Mouse (Mus musculus): Measurements from ENCODE around the gene Rplp1. TPM values are rescaled to one million over a fixed set of nuclear protein-coding genes. Genes with fewer than 3 reads are reported as not detected.

Rplp1 gene
- total and polyA plus RNA-seq, 3 experiments = 1,490 to 4,232 (median 1,640) TPM

GRCm38 (mm10) chr9:61884375-61884774 is 30.0 kb downstream of the Rplp1 start:
- 83% methylated on average over 7 of the region's 7 CpGs for WGBS
- Histone ChIP-seq H3K4me1 (ENCODE audit: control insufficient read depth, insufficient read depth, low read length) (no peaks in the 10 kb centered on the region), H3K36me3 (ENCODE audit: control insufficient read depth, insufficient read depth, low read length) (no peaks in the 10 kb centered on the region), H3K27me3 (ENCODE audit: control insufficient read depth, insufficient read depth, low read length) (no peaks in the 10 kb centered on the region), H3K4me3 (no peak overlapping the region), H3K9ac (ENCODE audit: low read depth, low read length) (no peak overlapping the region), H3K27ac (no peak overlapping the region), H3K79me2 (replicated peaks; ENCODE audit: control insufficient read depth, insufficient read depth, low read length) (no peaks in the 10 kb centered on the region)
- no peak for TF ChIP-seq CTCF (IDR thresholded peaks at IDR 0.05)
- TF ChIP-seq EP300 (IDR thresholded peaks at IDR 0.05; ENCODE audit: insufficient read depth, low read depth, low read length) = no peak
- TF ChIP-seq POLR2A (IDR thresholded peaks at IDR 0.05; ENCODE audit: insufficient read depth, low read depth, low read length) = no peak
- intact Hi-C loops (cut with DNase I) = no loop called here
- DNase-seq = no peak

- Histone ChIP-seq H3K27ac (no peak overlapping the region), H3K27me3 (ENCODE audit: control insufficient read depth, insufficient read depth, low read length) (no peaks in the 10 kb centered on the region), H3K79me2 (replicated peaks; ENCODE audit: control insufficient read depth, insufficient read depth, low read length) (no peaks in the 10 kb centered on the region), H3K36me3 (ENCODE audit: control insufficient read depth, insufficient read depth, low read length) (no peaks in the 10 kb centered on the region), H3K4me1 (ENCODE audit: control insufficient read depth, insufficient read depth, low read length) (no peaks in the 10 kb centered on the region), H3K4me3 (no peak overlapping the region), H3K9ac (ENCODE audit: low read depth, low read length) (no peak overlapping the region)
- no peak for DNase-seq
- WGBS = 59% methylated on average over 3 of the region's 3 CpGs
- intact Hi-C loops (cut with DNase I) = no loop called here
- TF ChIP-seq POLR2A (IDR thresholded peaks at IDR 0.05; ENCODE audit: insufficient read depth, low read depth, low read length) = no peak
- TF ChIP-seq CTCF (IDR thresholded peaks at IDR 0.05) = no peak
- TF ChIP-seq EP300 (IDR thresholded peaks at IDR 0.05; ENCODE audit: insufficient read depth, low read depth, low read length) = no peak
Observed at GRCm38 (mm10) chr9:61882179-61882578, 32.2 kb downstream of the Rplp1 start.

DNA sequence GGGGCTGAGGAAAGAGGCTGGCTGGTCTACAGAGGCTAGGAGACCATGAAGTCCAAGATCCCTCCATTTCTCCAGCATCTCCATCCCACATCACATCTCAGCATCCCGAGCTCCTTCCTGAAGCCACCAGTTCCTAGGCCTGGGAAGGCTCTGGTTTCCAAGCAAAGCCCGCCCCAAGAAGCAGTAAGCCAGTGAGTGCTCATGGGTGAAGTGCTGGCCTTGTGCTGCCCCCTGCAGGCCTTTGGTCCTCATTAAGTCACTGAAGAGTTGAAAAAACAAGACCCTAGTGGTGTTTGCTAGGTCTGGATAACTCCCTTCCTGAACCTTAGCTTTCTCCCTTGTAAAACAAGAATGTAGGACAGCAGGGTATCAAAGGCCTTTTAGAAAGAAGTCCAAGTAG is 35.5 kb downstream of the Rplp1 start:
- no peak overlapping the region for H3K27ac ChIP-seq
- WGBS = 70% methylated on average over 2 of the region's 2 CpGs

GRCm38 (mm10) chr9:61877373-61878112 is 36.8 kb downstream of the Rplp1 start:
- 45% methylated on average over 22 of the region's 22 CpGs for WGBS
- Histone ChIP-seq H3K4me1 (ENCODE audit: control insufficient read depth, insufficient read depth, low read length) (no peaks in the 10 kb centered on the region), H3K79me2 (replicated peaks; ENCODE audit: control insufficient read depth, insufficient read depth, low read length) (no peaks in the 10 kb centered on the region), H3K36me3 (ENCODE audit: control insufficient read depth, insufficient read depth, low read length) (no peaks in the 10 kb centered on the region), H3K9ac (ENCODE audit: low read depth, low read length) (no peak overlapping the region), H3K27ac (no peak overlapping the region), H3K4me3 (no peak overlapping the region), H3K27me3 (ENCODE audit: control insufficient read depth, insufficient read depth, low read length) (no peaks in the 10 kb centered on the region)
- intact Hi-C loops (cut with DNase I) = no loop called here
- no peak for DNase-seq
- TF ChIP-seq POLR2A (IDR thresholded peaks at IDR 0.05; ENCODE audit: insufficient read depth, low read depth, low read length) (no peak), CTCF (IDR thresholded peaks at IDR 0.05) (no peak), EP300 (IDR thresholded peaks at IDR 0.05; ENCODE audit: insufficient read depth, low read depth, low read length) (no peak)

More for the DNA sequence above, 35.5 kb downstream of the Rplp1 start:
- no peaks in the 10 kb centered on the region for H3K36me3 ChIP-seq (ENCODE audit: control insufficient read depth, insufficient read depth, low read length)
- no peak overlapping the region for H3K4me3 ChIP-seq
- H3K4me1 ChIP-seq (ENCODE audit: control insufficient read depth, insufficient read depth, low read length) = no peaks in the 10 kb centered on the region
- TF ChIP-seq EP300 (IDR thresholded peaks at IDR 0.05; ENCODE audit: insufficient read depth, low read depth, low read length) = no peak
- no peak for TF ChIP-seq POLR2A (IDR thresholded peaks at IDR 0.05; ENCODE audit: insufficient read depth, low read depth, low read length)
- TF ChIP-seq CTCF (IDR thresholded peaks at IDR 0.05) = peak; percentile 70
- peak; percentile 50 to 70 for DNase-seq
- intact Hi-C loops (cut with DNase I) = no loop called here
- H3K27me3 ChIP-seq (ENCODE audit: control insufficient read depth, insufficient read depth, low read length) = no peaks in the 10 kb centered on the region
- no peak overlapping the region for H3K9ac ChIP-seq (ENCODE audit: low read depth, low read length)
- no peaks in the 10 kb centered on the region for H3K79me2 ChIP-seq (replicated peaks; ENCODE audit: control insufficient read depth, insufficient read depth, low read length)

- Histone ChIP-seq H3K27ac (no peak overlapping the region), H3K4me3 (no peak overlapping the region), H3K79me2 (replicated peaks; ENCODE audit: control insufficient read depth, insufficient read depth, low read length) (no peaks in the 10 kb centered on the region), H3K36me3 (ENCODE audit: control insufficient read depth, insufficient read depth, low read length) (no peaks in the 10 kb centered on the region), H3K27me3 (ENCODE audit: control insufficient read depth, insufficient read depth, low read length) (no peaks in the 10 kb centered on the region), H3K4me1 (ENCODE audit: control insufficient read depth, insufficient read depth, low read length) (no peaks in the 10 kb centered on the region), H3K9ac (ENCODE audit: low read depth, low read length) (no peak overlapping the region)
- no peak for TF ChIP-seq EP300 (IDR thresholded peaks at IDR 0.05; ENCODE audit: insufficient read depth, low read depth, low read length)
- TF ChIP-seq CTCF (IDR thresholded peaks at IDR 0.05) = no peak
- TF ChIP-seq POLR2A (IDR thresholded peaks at IDR 0.05; ENCODE audit: insufficient read depth, low read depth, low read length) = no peak
- DNase-seq = no peak
- intact Hi-C loops (cut with DNase I) = no loop called here
- WGBS = 60% methylated on average over 8 of the region's 8 CpGs
Observed at GRCm38 (mm10) chr9:61873325-61873724, 41.0 kb downstream of the Rplp1 start.

- H3K27ac ChIP-seq = no peak overlapping the region
- 84% methylated on average over 8 of the region's 8 CpGs for WGBS
- H3K27me3 ChIP-seq (ENCODE audit: control insufficient read depth, insufficient read depth, low read length) = no peaks in the 10 kb centered on the region
- H3K79me2 ChIP-seq (replicated peaks; ENCODE audit: control insufficient read depth, insufficient read depth, low read length) = no peaks in the 10 kb centered on the region
- no peaks in the 10 kb centered on the region for H3K36me3 ChIP-seq (ENCODE audit: control insufficient read depth, insufficient read depth, low read length)
- no peak overlapping the region for H3K9ac ChIP-seq (ENCODE audit: low read depth, low read length)
- no peaks in the 10 kb centered on the region for H3K4me1 ChIP-seq (ENCODE audit: control insufficient read depth, insufficient read depth, low read length)
- no peak overlapping the region for H3K4me3 ChIP-seq
- intact Hi-C loops (cut with DNase I) = no loop called here
- DNase-seq = no peak
- TF ChIP-seq POLR2A (IDR thresholded peaks at IDR 0.05; ENCODE audit: insufficient read depth, low read depth, low read length) (no peak), EP300 (IDR thresholded peaks at IDR 0.05; ENCODE audit: insufficient read depth, low read depth, low read length) (no peak), CTCF (IDR thresholded peaks at IDR 0.05) (no peak)
Observed at GRCm38 (mm10) chr9:61872246-61872941, 41.9 kb downstream of the Rplp1 start.
